Mouse (Mus musculus) liver, embryonic 14.5 days (tissue): ENCODE measurements around the gene Ankrd35. TPM values are rescaled to one million over a fixed set of nuclear protein-coding genes. Genes with fewer than 3 reads are reported as not detected.

Experiments used
- ATAC-seq: fragments of 200-750 bp; cut with Nextera tagmentation; 2 replicates; pipeline ENCODE4 v1.8.0; 2017; ENCODE audit warnings: moderate number of reproducible peaks, mild to moderate bottlenecking, moderate library complexity; ENCODE audit not compliant: insufficient read depth
- DNase-seq, 3 experiments: peaks; one replicate each; pipeline ENCODE4 v3.0.0-alpha.2; 2012 to 2013; ENCODE audit warnings: low read depth in 3 of 3, low spot score in 3 of 3
- H3K27ac ChIP-seq: fragments of 300-500 bp; sonication (generic); 2 replicates; pipeline ENCODE4 v1.5.1; 2014; ENCODE audit warnings: moderate library complexity, mild to moderate bottlenecking, control low read depth, inconsistent platforms
- H3K27me3 ChIP-seq: fragments of 300-500 bp; sonication (generic); 2 replicates; pipeline ENCODE4 v1.6.1; 2014; ENCODE audit warnings: mild to moderate bottlenecking, low read length, moderate library complexity; ENCODE audit not compliant: control insufficient read depth, insufficient read depth
- H3K36me3 ChIP-seq: fragments of 300-500 bp; sonication (generic); replicated peaks from 2 replicates; pipeline ENCODE4 v1.6.1; 2014; ENCODE audit warnings: low read depth; ENCODE audit not compliant: control insufficient read depth, insufficient read depth
- H3K4me1 ChIP-seq, 2 experiments: fragments of 200-500 bp in 1 of 2; fragments of 300-500 bp in 1 of 2; sonication (generic) in 1 of 2; replicated peaks; 2 replicates each; pipeline ENCODE4 v1.6.1; 2012 to 2014; ENCODE audit warnings: antibody characterized with exemption in 1 of 2, inconsistent platforms in 1 of 2, low read length in 1 of 2; ENCODE audit not compliant: control insufficient read depth in 2 of 2, insufficient read depth in 2 of 2
- H3K4me2 ChIP-seq: fragments of 300-500 bp; sonication (generic); 2 replicates; pipeline ENCODE4 v1.6.1; 2014; ENCODE audit warnings: low read depth, mild to moderate bottlenecking, control low read depth, moderate library complexity
- H3K4me3 ChIP-seq, 2 experiments: fragments of 200-500 bp in 1 of 2; fragments of 300-500 bp in 1 of 2; sonication (generic) in 1 of 2; 2 replicates each; pipeline ENCODE4 v1.5.1; 2012 to 2014; ENCODE audit warnings: low read depth in 2 of 2, low read length in 2 of 2, mild to moderate bottlenecking in 2 of 2, control low read depth in 1 of 2, inconsistent platforms in 1 of 2, moderate library complexity in 1 of 2; ENCODE audit not compliant: insufficient read depth in 1 of 2
- H3K9ac ChIP-seq: fragments of 300-500 bp; sonication (generic); replicated peaks from 2 replicates; pipeline ENCODE4 v1.6.1; 2014; ENCODE audit warnings: mild to moderate bottlenecking, control low read depth, moderate library complexity
- H3K9me3 ChIP-seq: fragments of 300-500 bp; sonication (generic); 2 replicates; pipeline ENCODE4 v1.6.1; 2016; ENCODE audit warnings: low read length, mixed read lengths; ENCODE audit not compliant: control insufficient read depth
- CTCF ChIP-seq: IDR thresholded peaks from 2 replicates; pipeline ENCODE4 v1.5.1; 2016; ENCODE audit warnings: antibody characterized with exemption, low read depth, control low read depth
- EP300 ChIP-seq: IDR thresholded peaks from 2 replicates; pipeline ENCODE4 v1.6.1; 2016; ENCODE audit warnings: antibody characterized with exemption, low read depth
- WGBS: fragments of 180-500 bp; shearing (Covaris S2); extraction: QIAGEN DNeasy Blood & Tissue Kit; methylation state at CpG from one replicate; pipeline ENCODE4 v1.1.7; 2014; ENCODE audit not compliant: insufficient replicate concordance; 5-methylcytosine and 5-hydroxymethylcytosine counted together
- polyA plus RNA-seq, 2 experiments: library from polyadenylated mRNA; depleted of rRNA in 1 of 2; stranded (reverse) in 1 of 2; unstranded in 1 of 2; fragments of >200 nt; fragmentation: Nextera tagmentation in 1 of 2; extraction: Ambion mirVana in 1 of 2; gene quantifications; 2 replicates each; pipeline versions ENCODE4 v1.2.1 to v1.2.3; 2012 to 2014

The Ankrd35 gene
- polyA plus RNA-seq, 2 experiments, result 0.22 to 0.26 TPM

- Histone ChIP-seq H3K36me3 (peaks cover 33% of the 10 kb centered on the region), H3K4me2 (no peak overlapping the region), H3K27ac (no peak overlapping the region), H3K27me3 (no peaks in the 10 kb centered on the region), H3K4me3 (no peak overlapping the region), H3K9ac (no peak overlapping the region), H3K4me1 (0 out of 4 replicates have a peak, but pooled peaks cover 0 to 2% of the 10 kb centered on the region in 2 experiments), H3K9me3 (no peaks in the 10 kb centered on the region)
- DNase-seq (no peak), ATAC-seq (no peak)
- TF ChIP-seq CTCF (no peak), EP300 (no peak)
- 17% methylated on average over 2 of the region's 2 CpGs for WGBS
These were observed 45.9 kb downstream of the Ankrd35 start for GRCm38 (mm10) chr3:96715854-96716253.

- H3K36me3 ChIP-seq, result peaks cover 25% of the 10 kb centered on the region
- no peak overlapping the region for H3K27ac ChIP-seq
- no peak overlapping the region for H3K4me3 ChIP-seq
- peak in 1 of 3 experiments; percentile 11 for DNase-seq
- no peaks in the 10 kb centered on the region for H3K27me3 ChIP-seq
- no peaks in the 10 kb centered on the region for H3K9me3 ChIP-seq
- no peak overlapping the region for H3K9ac ChIP-seq
- TF ChIP-seq EP300 (no peak), CTCF (peak; percentile 72)
- peaks cover 0 to 10% of the 10 kb centered on the region in 2 experiments; a peak in 3 of 4 replicates for H3K4me1 ChIP-seq
- no peak for ATAC-seq
- WGBS, result 57% methylated on average over 14 of the region's 14 CpGs
- no peak overlapping the region for H3K4me2 ChIP-seq
These were observed 49.2 kb downstream of the Ankrd35 start for GRCm38 (mm10) chr3:96719173-96719572.

GRCm38 (mm10) chr3:96727343-96727827 is 57.5 kb downstream of the Ankrd35 start, which contains the start of the genes Polr3c and Rnf115:
TSS of gene Polr3c (minus strand) at chr3:96727628.
TSS of gene Rnf115 (plus strand) at chr3:96727664.
- WGBS, result under 1% methylated on average over 52 of the region's 52 CpGs

GRCm38 (mm10) chr3:96727828-96728633 is 58.1 kb downstream of the Ankrd35 start:
- TF ChIP-seq CTCF, result no peak
- no peak for TF ChIP-seq EP300
- peak overlapping the region; percentile 90 for H3K4me2 ChIP-seq
- H3K27me3 ChIP-seq, result no peaks in the 10 kb centered on the region
- peaks cover 3% of the 10 kb centered on the region; the same call in 1 of the 2 replicates for H3K36me3 ChIP-seq
- peak overlapping the region; percentile 88 to 91 for H3K4me3 ChIP-seq
- DNase-seq, result peak in 1 of 3 experiments; percentile 29
- ATAC-seq, result peak; percentile 49; the same call in 1 of the 2 replicates
- H3K9me3 ChIP-seq, result no peaks in the 10 kb centered on the region
- H3K27ac ChIP-seq, result peak overlapping the region; percentile 82
- peaks cover 9 to 15% of the 10 kb centered on the region in 2 experiments for H3K4me1 ChIP-seq
- WGBS, result 1% methylated on average over 42 of the region's 42 CpGs
- H3K9ac ChIP-seq, result peak overlapping the region; percentile 95

More at GRCm38 (mm10) chr3:96727343-96727827, 57.5 kb downstream of the Ankrd35 start, which contains the start of the genes Polr3c and Rnf115:
- DNase-seq, result peak; percentile 92
- peak within 1 kb of the TSS; percentile 82 for H3K27ac ChIP-seq
- H3K4me1 ChIP-seq, result peaks cover 13 to 15% of the 10 kb centered on the region in 2 experiments
- H3K4me3 ChIP-seq, result peak within 1 kb of the TSS; percentile 91 to 100
- no peak for TF ChIP-seq EP300
- no peak for TF ChIP-seq CTCF
- no peaks in the 10 kb centered on the region for H3K9me3 ChIP-seq
- no peaks in the 10 kb centered on the region for H3K27me3 ChIP-seq
- H3K9ac ChIP-seq, result peak within 1 kb of the TSS; percentile 95
- peaks cover 3% of the 10 kb centered on the region; the same call in 1 of the 2 replicates for H3K36me3 ChIP-seq
- H3K4me2 ChIP-seq, result peak within 1 kb of the TSS; percentile 90
- ATAC-seq, result peak; percentile 99
